Mouse (Mus musculus): Measurements from ENCODE around the gene Slc7a9. TPM values are rescaled to one million over a fixed set of nuclear protein-coding genes. Genes with fewer than 3 reads are reported as not detected.

The Slc7a9 gene
- polyA plus RNA-seq, 1 experiment from 2014 or later, result not detected

- H3K4me2 ChIP-seq (ENCODE audit: low read depth), result no peak overlapping the region
- H3K4me1 ChIP-seq (ENCODE audit: control insufficient read depth, insufficient read depth, low read length), result no peaks in the 10 kb centered on the region
- 54% methylated on average over 4 of the region's 4 CpGs for WGBS
- no peaks in the 10 kb centered on the region for H3K36me3 ChIP-seq (ENCODE audit: control insufficient read depth, insufficient read depth, low read length)
- H3K9me3 ChIP-seq (ENCODE audit: control insufficient read depth, low read length), result no peaks in the 10 kb centered on the region
- no peak for DNase-seq (ENCODE audit: low spot score)
- no peak overlapping the region for H3K9ac ChIP-seq (ENCODE audit: low read length)
- H3K27me3 ChIP-seq (ENCODE audit: control insufficient read depth, insufficient read depth, low read length), result no peaks in the 10 kb centered on the region
- no peak for ATAC-seq (ENCODE audit: insufficient read depth, low FRiP score, low TSS enrichment)
- H3K27ac ChIP-seq (ENCODE audit: low read depth, low read length), result no peak overlapping the region
- H3K4me3 ChIP-seq (ENCODE audit: low read depth, low read length), result no peak overlapping the region
Measured at GRCm38 (mm10) chr7:35447501-35447900, 1.1 kb upstream of the Slc7a9 start.

- no peaks in the 10 kb centered on the region for H3K36me3 ChIP-seq (ENCODE audit: control insufficient read depth, insufficient read depth, low read length)
- no peaks in the 10 kb centered on the region for H3K9me3 ChIP-seq (ENCODE audit: control insufficient read depth, low read length)
- H3K27ac ChIP-seq (ENCODE audit: low read depth, low read length), result no peak overlapping the region
- H3K27me3 ChIP-seq (ENCODE audit: control insufficient read depth, insufficient read depth, low read length), result no peaks in the 10 kb centered on the region
- DNase-seq (ENCODE audit: low spot score) (no peak), ATAC-seq (ENCODE audit: insufficient read depth, low FRiP score, low TSS enrichment) (no peak)
- no peak overlapping the region for H3K9ac ChIP-seq (ENCODE audit: low read length)
- H3K4me1 ChIP-seq (ENCODE audit: control insufficient read depth, insufficient read depth, low read length), result no peaks in the 10 kb centered on the region
- no peak overlapping the region for H3K4me3 ChIP-seq (ENCODE audit: low read depth, low read length)
- H3K4me2 ChIP-seq (ENCODE audit: low read depth), result no peak overlapping the region
- WGBS, result 82% methylated on average over 7 of the region's 7 CpGs
Measured at GRCm38 (mm10) chr7:35448867-35449266, 271 bp downstream of the Slc7a9 start.

- DNase-seq (ENCODE audit: low spot score), result no peak
- WGBS, result 81% methylated on average over 4 of the region's 4 CpGs
- no peak overlapping the region for H3K9ac ChIP-seq (ENCODE audit: low read length)
Measured at GRCm38 (mm10) chr7:35456091-35456814, 7.7 kb downstream of the Slc7a9 start.

GRCm38 (mm10) chr7:35460971-35461370 is 12.4 kb downstream of the Slc7a9 start:
- Histone ChIP-seq H3K36me3 (ENCODE audit: control insufficient read depth, insufficient read depth, low read length) (no peaks in the 10 kb centered on the region), H3K27me3 (ENCODE audit: control insufficient read depth, insufficient read depth, low read length) (no peaks in the 10 kb centered on the region), H3K27ac (ENCODE audit: low read depth, low read length) (no peak overlapping the region), H3K4me2 (ENCODE audit: low read depth) (no peak overlapping the region), H3K9ac (ENCODE audit: low read length) (no peak overlapping the region), H3K9me3 (ENCODE audit: control insufficient read depth, low read length) (no peaks in the 10 kb centered on the region), H3K4me3 (ENCODE audit: low read depth, low read length) (no peak overlapping the region), H3K4me1 (ENCODE audit: control insufficient read depth, insufficient read depth, low read length) (no peaks in the 10 kb centered on the region)
- no peak for ATAC-seq (ENCODE audit: insufficient read depth, low FRiP score, low TSS enrichment)
- DNase-seq (ENCODE audit: low spot score), result no peak
- WGBS, result 85% methylated on average over 4 of the region's 4 CpGs

More at GRCm38 (mm10) chr7:35456091-35456814, 7.7 kb downstream of the Slc7a9 start:
- H3K4me1 ChIP-seq (ENCODE audit: control insufficient read depth, insufficient read depth, low read length), result no peaks in the 10 kb centered on the region
- no peaks in the 10 kb centered on the region for H3K36me3 ChIP-seq (ENCODE audit: control insufficient read depth, insufficient read depth, low read length)
- no peak overlapping the region for H3K4me2 ChIP-seq (ENCODE audit: low read depth)
- no peaks in the 10 kb centered on the region for H3K9me3 ChIP-seq (ENCODE audit: control insufficient read depth, low read length)
- no peak overlapping the region for H3K27ac ChIP-seq (ENCODE audit: low read depth, low read length)
- H3K4me3 ChIP-seq (ENCODE audit: low read depth, low read length), result no peak overlapping the region
- no peaks in the 10 kb centered on the region for H3K27me3 ChIP-seq (ENCODE audit: control insufficient read depth, insufficient read depth, low read length)
- no peak for ATAC-seq (ENCODE audit: insufficient read depth, low FRiP score, low TSS enrichment)

- Histone ChIP-seq H3K27me3 (ENCODE audit: control insufficient read depth, insufficient read depth, low read length) (no peaks in the 10 kb centered on the region), H3K4me2 (ENCODE audit: low read depth) (no peak overlapping the region), H3K4me3 (ENCODE audit: low read depth, low read length) (no peak overlapping the region), H3K27ac (ENCODE audit: low read depth, low read length) (no peak overlapping the region), H3K9ac (ENCODE audit: low read length) (no peak overlapping the region), H3K9me3 (ENCODE audit: control insufficient read depth, low read length) (no peaks in the 10 kb centered on the region), H3K36me3 (ENCODE audit: control insufficient read depth, insufficient read depth, low read length) (no peaks in the 10 kb centered on the region), H3K4me1 (ENCODE audit: control insufficient read depth, insufficient read depth, low read length) (no peaks in the 10 kb centered on the region)
- 96% methylated on average over 5 of the region's 5 CpGs for WGBS
- DNase-seq (ENCODE audit: low spot score), result no peak
- no peak for ATAC-seq (ENCODE audit: insufficient read depth, low FRiP score, low TSS enrichment)
Measured at GRCm38 (mm10) chr7:35465027-35465426, 16.4 kb downstream of the Slc7a9 start.

- DNase-seq (ENCODE audit: low spot score), result no peak
- Histone ChIP-seq H3K36me3 (ENCODE audit: control insufficient read depth, insufficient read depth, low read length) (no peaks in the 10 kb centered on the region), H3K27ac (ENCODE audit: low read depth, low read length) (no peak overlapping the region), H3K4me1 (ENCODE audit: control insufficient read depth, insufficient read depth, low read length) (no peaks in the 10 kb centered on the region), H3K4me3 (ENCODE audit: low read depth, low read length) (no peak overlapping the region), H3K9ac (ENCODE audit: low read length) (no peak overlapping the region), H3K27me3 (ENCODE audit: control insufficient read depth, insufficient read depth, low read length) (no peaks in the 10 kb centered on the region), H3K9me3 (ENCODE audit: control insufficient read depth, low read length) (no peaks in the 10 kb centered on the region), H3K4me2 (ENCODE audit: low read depth) (no peak overlapping the region)
- ATAC-seq (ENCODE audit: insufficient read depth, low FRiP score, low TSS enrichment), result no peak
- WGBS, result 57% methylated on average over 2 of the region's 2 CpGs
Measured at GRCm38 (mm10) chr7:35467856-35468255, 19.3 kb downstream of the Slc7a9 start.

- no peak overlapping the region for H3K4me3 ChIP-seq (ENCODE audit: low read depth, low read length)
- no peak for DNase-seq (ENCODE audit: low spot score)
- no peak overlapping the region for H3K27ac ChIP-seq (ENCODE audit: low read depth, low read length)
- no peaks in the 10 kb centered on the region; the same call in 1 of the 2 replicates for H3K9me3 ChIP-seq (ENCODE audit: control insufficient read depth, low read length)
- no peak overlapping the region for H3K4me2 ChIP-seq (ENCODE audit: low read depth)
- no peaks in the 10 kb centered on the region for H3K27me3 ChIP-seq (ENCODE audit: control insufficient read depth, insufficient read depth, low read length)
- 60% methylated on average over 4 of the region's 4 CpGs for WGBS
- no peak for ATAC-seq (ENCODE audit: insufficient read depth, low FRiP score, low TSS enrichment)
- no peaks in the 10 kb centered on the region for H3K4me1 ChIP-seq (ENCODE audit: control insufficient read depth, insufficient read depth, low read length)
- no peak overlapping the region for H3K9ac ChIP-seq (ENCODE audit: low read length)
- no peaks in the 10 kb centered on the region for H3K36me3 ChIP-seq (ENCODE audit: control insufficient read depth, insufficient read depth, low read length)
Measured at GRCm38 (mm10) chr7:35470794-35471193, 22.2 kb downstream of the Slc7a9 start.

- WGBS, result 93% methylated on average over 2 of the region's 2 CpGs
- no peak overlapping the region for H3K4me2 ChIP-seq (ENCODE audit: low read depth)
- H3K9me3 ChIP-seq (ENCODE audit: control insufficient read depth, low read length), result no peaks in the 10 kb centered on the region; the same call in 1 of the 2 replicates
- no peak overlapping the region for H3K4me3 ChIP-seq (ENCODE audit: low read depth, low read length)
- H3K9ac ChIP-seq (ENCODE audit: low read length), result no peak overlapping the region
- H3K36me3 ChIP-seq (ENCODE audit: control insufficient read depth, insufficient read depth, low read length), result no peaks in the 10 kb centered on the region
- DNase-seq (ENCODE audit: low spot score), result no peak
- no peak overlapping the region for H3K27ac ChIP-seq (ENCODE audit: low read depth, low read length)
- no peak for ATAC-seq (ENCODE audit: insufficient read depth, low FRiP score, low TSS enrichment)
- H3K27me3 ChIP-seq (ENCODE audit: control insufficient read depth, insufficient read depth, low read length), result no peaks in the 10 kb centered on the region
- H3K4me1 ChIP-seq (ENCODE audit: control insufficient read depth, insufficient read depth, low read length), result no peaks in the 10 kb centered on the region
Measured at GRCm38 (mm10) chr7:35476457-35476856, 27.9 kb downstream of the Slc7a9 start.

- no peak for DNase-seq (ENCODE audit: low spot score)
- WGBS, result 87% methylated on average over 2 of the region's 2 CpGs
Measured at GRCm38 (mm10) chr7:35485126-35485525, 36.5 kb downstream of the Slc7a9 start.

More at GRCm38 (mm10) chr7:35485126-35485525, 36.5 kb downstream of the Slc7a9 start:
- Histone ChIP-seq H3K27ac (ENCODE audit: low read depth, low read length) (no peak overlapping the region), H3K9me3 (ENCODE audit: control insufficient read depth, low read length) (no peaks in the 10 kb centered on the region), H3K4me3 (ENCODE audit: low read depth, low read length) (no peak overlapping the region), H3K27me3 (ENCODE audit: control insufficient read depth, insufficient read depth, low read length) (no peaks in the 10 kb centered on the region), H3K9ac (ENCODE audit: low read length) (no peak overlapping the region), H3K4me2 (ENCODE audit: low read depth) (no peak overlapping the region), H3K4me1 (ENCODE audit: control insufficient read depth, insufficient read depth, low read length) (no peaks in the 10 kb centered on the region), H3K36me3 (ENCODE audit: control insufficient read depth, insufficient read depth, low read length) (no peaks in the 10 kb centered on the region)
- ATAC-seq (ENCODE audit: insufficient read depth, low FRiP score, low TSS enrichment), result no peak
